Mouse (Mus musculus) intestine, embryonic 14.5 days (tissue): ENCODE results near the gene Rgs6. TPM values are rescaled to one million over a fixed set of nuclear protein-coding genes. Genes with fewer than 3 reads are reported as not detected.

ENCODE experiments used
- ATAC-seq: fragments of 200-750 bp; cut with Nextera tagmentation; replicated peaks from 2 replicates; pipeline ENCODE4 v1.8.0; 2017; ENCODE audit warnings: low read depth, moderate number of reproducible peaks, moderate TSS enrichment, moderate library complexity; ENCODE audit not compliant: low FRiP score, low TSS enrichment
- DNase-seq: peaks from one replicate; pipeline ENCODE4 v3.0.0-alpha.2; 2018; ENCODE audit warnings: low spot score
- H3K27ac ChIP-seq: fragments of 300-500 bp; sonication (generic); 2 replicates; pipeline ENCODE4 v1.5.1; 2014; ENCODE audit warnings: low read depth, mild to moderate bottlenecking, control low read depth
- H3K27me3 ChIP-seq: fragments of 300-500 bp; sonication (generic); replicated peaks from 2 replicates; pipeline ENCODE4 v1.6.1; 2014; ENCODE audit warnings: low read length, control low read depth; ENCODE audit not compliant: control insufficient read depth, insufficient read depth
- H3K36me3 ChIP-seq: fragments of 300-500 bp; sonication (generic); 2 replicates; pipeline ENCODE4 v1.6.1; 2014; ENCODE audit warnings: low read length, control low read depth; ENCODE audit not compliant: control insufficient read depth, insufficient read depth
- H3K4me1 ChIP-seq: fragments of 300-500 bp; sonication (generic); replicated peaks from 2 replicates; pipeline ENCODE4 v1.6.1; 2014; ENCODE audit warnings: low read length, control low read depth, mixed read lengths; ENCODE audit not compliant: control insufficient read depth, insufficient read depth
- H3K4me2 ChIP-seq: fragments of 300-500 bp; sonication (generic); 2 replicates; pipeline ENCODE4 v1.6.1; 2014; ENCODE audit warnings: low read length
- H3K4me3 ChIP-seq: fragments of 300-500 bp; sonication (generic); 2 replicates; pipeline ENCODE4 v1.5.1; 2014; ENCODE audit warnings: low read depth, low read length, control low read depth, mixed read lengths
- H3K9ac ChIP-seq: fragments of 300-500 bp; sonication (generic); 2 replicates; pipeline ENCODE4 v1.6.1; 2014; ENCODE audit warnings: mild to moderate bottlenecking, low read length
- H3K9me3 ChIP-seq: fragments of 300-500 bp; sonication (generic); 2 replicates; pipeline ENCODE4 v1.6.1; 2016; ENCODE audit warnings: low read length, control low read depth; ENCODE audit not compliant: control insufficient read depth
- WGBS: fragments of 180-500 bp; shearing (Covaris S2); extraction: QIAGEN DNeasy Blood & Tissue Kit; methylation state at CpG from one replicate; pipeline ENCODE4 v1.1.7; 2014; 5-methylcytosine and 5-hydroxymethylcytosine counted together
- polyA plus RNA-seq: library from polyadenylated mRNA; unstranded; fragments of >200 nt; fragmentation: Nextera tagmentation; extraction: Ambion mirVana; gene quantifications from 2 replicates; pipeline ENCODE4 v1.2.1, GENCODE M21; 2014

Rgs6 gene
- polyA plus RNA-seq, 1 experiment from 2014 or later, result 1.9 TPM

- DNase-seq (no peak), ATAC-seq (no peak)
- no peaks in the 10 kb centered on the region for H3K9me3 ChIP-seq
- 0 out of 2 replicates have a peak, but pooled peaks cover 5% of the 10 kb centered on the region for H3K4me1 ChIP-seq
- H3K4me2 ChIP-seq, result no peak overlapping the region
- no peak overlapping the region for H3K9ac ChIP-seq
- H3K27me3 ChIP-seq, result no peaks in the 10 kb centered on the region
- 32% methylated on average over 5 of the region's 5 CpGs for WGBS
- H3K27ac ChIP-seq, result no peak overlapping the region
- H3K4me3 ChIP-seq, result no peak overlapping the region
- H3K36me3 ChIP-seq, result no peaks in the 10 kb centered on the region
These were observed 575.6 kb downstream of the Rgs6 start for GRCm38 (mm10) chr12:83163721-83164120.

- no peak overlapping the region for H3K27ac ChIP-seq
- no peaks in the 10 kb centered on the region for H3K36me3 ChIP-seq
- H3K4me2 ChIP-seq, result no peak overlapping the region
- no peak for ATAC-seq
- H3K9me3 ChIP-seq, result no peaks in the 10 kb centered on the region
- DNase-seq, result no peak
- H3K9ac ChIP-seq, result no peak overlapping the region
- H3K4me3 ChIP-seq, result no peak overlapping the region
- 59% methylated on average over 1 of the region's 1 CpGs for WGBS
- peaks cover 10% of the 10 kb centered on the region; the same call in 1 of the 2 replicates for H3K4me1 ChIP-seq
- no peaks in the 10 kb centered on the region for H3K27me3 ChIP-seq
These were observed 577.0 kb downstream of the Rgs6 start for GRCm38 (mm10) chr12:83165058-83165457.

DNA sequence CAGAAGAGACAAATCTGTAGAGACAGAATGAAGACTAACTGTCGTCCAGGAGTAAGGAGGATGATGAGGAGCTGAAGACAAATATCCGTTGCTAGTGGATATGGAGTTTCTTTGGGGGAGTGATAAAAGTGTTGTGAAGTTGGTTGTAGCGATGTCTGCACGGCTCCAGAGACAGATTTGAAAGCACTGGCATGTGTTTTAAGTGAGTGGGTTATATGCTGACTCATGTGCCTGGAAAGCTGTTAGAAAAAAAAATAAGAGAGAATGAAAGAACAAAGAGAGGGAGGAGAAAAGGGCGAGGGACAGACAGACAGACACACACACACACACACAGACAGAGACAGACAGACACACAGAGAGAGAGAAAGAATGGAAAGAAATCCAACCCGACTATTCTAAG lies 580.2 kb downstream of the Rgs6 start:
- WGBS, result 79% methylated on average over 6 of the region's 6 CpGs
- H3K4me1 ChIP-seq, result peaks cover 10% of the 10 kb centered on the region; the same call in 1 of the 2 replicates
- H3K9ac ChIP-seq, result no peak overlapping the region
- no peaks in the 10 kb centered on the region for H3K36me3 ChIP-seq
- H3K4me2 ChIP-seq, result no peak overlapping the region
- H3K9me3 ChIP-seq, result no peaks in the 10 kb centered on the region
- H3K4me3 ChIP-seq, result no peak overlapping the region
- H3K27me3 ChIP-seq, result no peaks in the 10 kb centered on the region
- ATAC-seq, result no peak
- DNase-seq, result no peak
- no peak overlapping the region for H3K27ac ChIP-seq

DNA sequence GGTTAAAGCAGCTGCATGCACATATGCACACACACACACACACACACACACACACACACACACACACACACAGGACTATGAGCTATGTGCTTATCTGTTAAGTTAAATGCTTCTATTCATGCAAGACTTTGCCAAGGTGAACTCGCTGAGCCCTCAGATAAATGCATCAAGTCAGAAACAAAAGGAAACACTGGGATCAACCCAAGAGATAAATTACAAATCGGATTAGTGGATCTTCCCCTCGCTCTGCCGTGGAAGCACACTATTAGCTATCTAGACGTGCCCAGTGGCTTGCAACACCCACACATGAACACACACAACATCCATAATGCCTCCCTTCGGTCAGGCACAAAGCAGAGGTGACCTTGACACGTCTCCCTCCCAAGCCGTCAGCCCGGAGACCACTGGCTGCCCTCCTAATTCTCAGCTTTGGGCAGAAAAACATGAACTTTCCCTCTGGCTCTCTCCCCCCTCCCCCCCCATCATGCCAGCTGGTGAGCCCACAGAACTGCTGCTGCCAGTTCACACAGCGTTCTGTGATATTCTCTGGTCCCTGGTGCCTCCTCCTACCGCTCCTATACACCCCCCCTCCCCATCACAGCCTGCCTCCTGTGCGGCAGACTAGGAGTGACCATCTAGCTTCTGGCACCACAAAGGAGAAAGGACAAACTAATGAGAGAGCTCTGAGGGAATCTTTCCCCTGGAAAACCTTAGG lies 581.6 kb downstream of the Rgs6 start:
- no peak overlapping the region for H3K4me3 ChIP-seq
- no peaks in the 10 kb centered on the region for H3K36me3 ChIP-seq
- ATAC-seq (no peak), DNase-seq (no peak)
- no peaks in the 10 kb centered on the region for H3K27me3 ChIP-seq
- 43% methylated on average over 12 of the region's 12 CpGs for WGBS
- no peak overlapping the region for H3K9ac ChIP-seq
- 0 out of 2 replicates have a peak overlapping the region, but pooled peaks have one; percentile 4 for H3K4me2 ChIP-seq
- H3K9me3 ChIP-seq, result no peaks in the 10 kb centered on the region
- peaks cover 5% of the 10 kb centered on the region; the same call in 1 of the 2 replicates for H3K4me1 ChIP-seq
- H3K27ac ChIP-seq, result no peak overlapping the region

GRCm38 (mm10) chr12:83178770-83179169 lies 590.7 kb downstream of the Rgs6 start:
- DNase-seq, result no peak
- Histone ChIP-seq H3K36me3 (no peaks in the 10 kb centered on the region), H3K27ac (no peak overlapping the region), H3K9ac (no peak overlapping the region), H3K4me2 (no peak overlapping the region), H3K4me1 (no peaks in the 10 kb centered on the region), H3K27me3 (no peaks in the 10 kb centered on the region), H3K9me3 (no peaks in the 10 kb centered on the region), H3K4me3 (no peak overlapping the region)
- no peak for ATAC-seq
- 46% methylated on average over 2 of the region's 2 CpGs for WGBS

GRCm38 (mm10) chr12:83179860-83180259 lies 591.8 kb downstream of the Rgs6 start:
- ATAC-seq, result no peak
- WGBS, result 83% methylated on average over 1 of the region's 1 CpGs

GRCm38 (mm10) chr12:83180561-83180960 lies 592.5 kb downstream of the Rgs6 start:
- H3K27me3 ChIP-seq, result no peaks in the 10 kb centered on the region
- no peaks in the 10 kb centered on the region for H3K4me1 ChIP-seq
- H3K4me2 ChIP-seq, result no peak overlapping the region
- ATAC-seq, result no peak
- 75% methylated on average over 6 of the region's 6 CpGs for WGBS
- no peak overlapping the region for H3K27ac ChIP-seq
- H3K4me3 ChIP-seq, result no peak overlapping the region
- H3K9me3 ChIP-seq, result no peaks in the 10 kb centered on the region
- no peak for DNase-seq
- H3K36me3 ChIP-seq, result no peaks in the 10 kb centered on the region
- H3K9ac ChIP-seq, result no peak overlapping the region

More at GRCm38 (mm10) chr12:83179860-83180259, 591.8 kb downstream of the Rgs6 start:
- H3K9me3 ChIP-seq, result no peaks in the 10 kb centered on the region
- H3K36me3 ChIP-seq, result no peaks in the 10 kb centered on the region
- no peak overlapping the region for H3K27ac ChIP-seq
- H3K4me1 ChIP-seq, result no peaks in the 10 kb centered on the region
- no peak overlapping the region for H3K4me2 ChIP-seq
- DNase-seq, result no peak
- H3K4me3 ChIP-seq, result no peak overlapping the region
- H3K9ac ChIP-seq, result no peak overlapping the region
- no peaks in the 10 kb centered on the region for H3K27me3 ChIP-seq

DNA sequence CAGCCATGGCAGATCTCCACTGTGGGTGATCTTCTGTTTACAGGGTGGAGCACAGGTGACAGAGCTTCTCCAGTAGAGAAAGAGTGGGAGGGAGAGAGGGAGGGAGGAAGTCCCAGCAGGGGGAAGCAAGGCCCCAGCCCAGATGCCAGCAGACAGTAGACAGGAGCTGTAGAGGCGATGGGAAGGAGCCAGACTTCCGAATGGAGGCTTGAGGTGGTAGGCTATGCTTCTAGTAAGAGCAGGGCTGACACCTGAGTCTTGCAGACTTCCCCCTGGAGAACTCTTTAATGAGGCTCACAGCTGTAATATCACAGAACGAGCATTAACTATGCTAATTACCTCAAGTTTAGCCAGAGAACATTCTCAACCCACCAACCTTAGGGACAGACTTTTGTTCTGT lies 613.6 kb downstream of the Rgs6 start:
- Histone ChIP-seq H3K27me3 (no peaks in the 10 kb centered on the region), H3K4me2 (no peak overlapping the region), H3K4me3 (no peak overlapping the region), H3K9me3 (no peaks in the 10 kb centered on the region), H3K4me1 (peaks cover 4% of the 10 kb centered on the region), H3K9ac (no peak overlapping the region), H3K27ac (peak overlapping the region; percentile 1; the same call in 1 of the 2 replicates), H3K36me3 (no peaks in the 10 kb centered on the region)
- ATAC-seq, result 0 out of 2 replicates have a peak, but pooled peaks have one; percentile 32
- WGBS, result 19% methylated on average over 3 of the region's 3 CpGs
- no peak for DNase-seq

DNA sequence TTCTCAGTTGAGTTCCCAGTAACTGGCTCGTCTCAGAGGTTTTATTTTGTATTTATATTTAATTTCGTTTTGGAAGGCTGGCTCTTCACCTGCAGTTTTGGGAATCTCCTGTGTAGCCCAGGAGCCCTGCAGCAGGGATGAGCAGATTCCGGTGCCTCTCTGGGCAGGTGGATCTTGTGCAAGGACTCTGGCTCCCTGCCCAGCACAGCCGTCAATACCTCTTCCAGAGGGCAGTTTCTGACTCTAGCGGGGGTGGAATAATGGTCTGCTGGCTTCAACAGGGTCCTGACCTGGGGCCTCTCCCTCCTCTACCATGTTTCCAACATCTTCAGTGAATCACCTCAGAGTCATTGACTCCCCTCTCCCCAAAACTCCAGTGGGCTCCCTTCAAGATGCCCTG lies 616.3 kb downstream of the Rgs6 start:
- Histone ChIP-seq H3K27me3 (no peaks in the 10 kb centered on the region), H3K9ac (no peak overlapping the region), H3K9me3 (no peaks in the 10 kb centered on the region), H3K4me1 (peaks cover 6% of the 10 kb centered on the region), H3K4me2 (no peak overlapping the region), H3K27ac (no peak overlapping the region), H3K4me3 (no peak overlapping the region), H3K36me3 (no peaks in the 10 kb centered on the region)
- ATAC-seq, result no peak
- 55% methylated on average over 5 of the region's 5 CpGs for WGBS
- DNase-seq, result no peak
